Mouse (Mus musculus) olfactory bulb, adult 2 months (tissue): ENCODE measurements around the gene Sncb. TPM values are rescaled to one million over a fixed set of nuclear protein-coding genes. Genes with fewer than 3 reads are reported as not detected.
A peak's percentile ranks its signal among the peaks of the same experiment; 100 is the strongest.
"Not testable (repeated sequence)": the region's sequence is repeated elsewhere in the genome, so short reads cannot be mapped to it uniquely, and the experiment has no call there.

ENCODE experiments used
- H3K27ac ChIP-seq: fragments of 200-500 bp; 2 replicates; pipeline ENCODE4 v1.5.1; 2012; ENCODE audit warnings: low read depth, low read length; ENCODE audit not compliant: insufficient read depth
- H3K4me1 ChIP-seq: fragments of 200-500 bp; 2 replicates; pipeline ENCODE4 v1.6.1; 2012; ENCODE audit warnings: low read length; ENCODE audit not compliant: control insufficient read depth, insufficient read depth
- H3K4me3 ChIP-seq: fragments of 200-500 bp; 2 replicates; pipeline ENCODE4 v1.5.1; 2012; ENCODE audit warnings: mild to moderate bottlenecking, low read depth, low read length, moderate library complexity; ENCODE audit not compliant: insufficient read depth
- CTCF ChIP-seq: fragments of 200-500 bp; IDR thresholded peaks from 2 replicates; pipeline ENCODE4 v1.5.1; 2012; ENCODE audit warnings: low read depth, mild to moderate bottlenecking, low read length, moderate library complexity; ENCODE audit not compliant: insufficient read depth
- POLR2A ChIP-seq: fragments of 200-500 bp; IDR thresholded peaks from 2 replicates; pipeline ENCODE4 v1.6.1; 2012; ENCODE audit warnings: mild to moderate bottlenecking, low read depth, low read length, moderate library complexity; ENCODE audit not compliant: insufficient read depth
- WGBS: fragments of 180-500 bp; shearing (Covaris S2); methylation state at CpG from one replicate; pipeline ENCODE4 v1.1.7; 2018; 5-methylcytosine and 5-hydroxymethylcytosine counted together
- polyA plus RNA-seq: library from polyadenylated mRNA; stranded (reverse); fragments of >200 nt; gene quantifications from 2 replicates; pipeline ENCODE4 v1.2.4, GENCODE M21; 2012; ENCODE audit warnings: low replicate concordance; ENCODE audit not compliant: missing spikeins, insufficient read depth, insufficient read length

Gene Sncb
- polyA plus RNA-seq, 1 experiment = not detected

- 4% methylated on average over 48 of the region's 49 CpGs for WGBS
- H3K4me3 ChIP-seq = peak within 1 kb of the TSS; percentile 47
- H3K4me1 ChIP-seq = peaks cover 16% of the 10 kb centered on the region
- no peak for TF ChIP-seq POLR2A
- TF ChIP-seq CTCF = no peak
- no peak within 1 kb of the TSS for H3K27ac ChIP-seq
Measured at GRCm38 (mm10) chr13:54788740-54789560, 22.6 kb upstream of the Sncb start, which contains the start of gene Tspan17. Tspan17 (plus strand) TSS chr13:54789377.

- H3K4me3 ChIP-seq, H3K27ac ChIP-seq: not testable (repeated sequence)
- 48% methylated on average over 2 of the region's 2 CpGs for WGBS
Measured at GRCm38 (mm10) chr13:54787591-54787990, 21.2 kb upstream of the Sncb start.

GRCm38 (mm10) chr13:54783698-54784097 is 17.3 kb upstream of the Sncb start, which contains the start of gene Eif4e1b:
Eif4e1b (plus strand) TSS chr13:54783998.
- Histone ChIP-seq H3K4me1 (peaks cover 7% of the 10 kb centered on the region; the same call in 1 of the 2 replicates), H3K27ac (no peak within 1 kb of the TSS), H3K4me3 (no peak within 1 kb of the TSS)
- WGBS = 95% methylated on average over 4 of the region's 4 CpGs
- TF ChIP-seq POLR2A (no peak), CTCF (no peak)

More at GRCm38 (mm10) chr13:54787591-54787990, 21.2 kb upstream of the Sncb start:
- peaks cover 16% of the 10 kb centered on the region for H3K4me1 ChIP-seq

GRCm38 (mm10) chr13:54783235-54783634 is 16.8 kb upstream of the Sncb start:
- Histone ChIP-seq H3K27ac (no peak overlapping the region), H3K4me3 (no peak overlapping the region), H3K4me1 (peaks cover 6% of the 10 kb centered on the region; the same call in 1 of the 2 replicates)
- 88% methylated on average over 2 of the region's 2 CpGs for WGBS
- TF ChIP-seq CTCF (no peak), POLR2A (no peak)

- peaks cover 6% of the 10 kb centered on the region; the same call in 1 of the 2 replicates for H3K4me1 ChIP-seq
- WGBS = 90% methylated on average over 3 of the region's 3 CpGs
- no peak overlapping the region for H3K27ac ChIP-seq
- TF ChIP-seq CTCF (no peak), POLR2A (no peak)
- no peak overlapping the region for H3K4me3 ChIP-seq
Measured at GRCm38 (mm10) chr13:54781086-54781485, 14.7 kb upstream of the Sncb start.

- WGBS = 69% methylated on average over 3 of the region's 3 CpGs
- H3K27ac ChIP-seq = no peak overlapping the region
Measured at GRCm38 (mm10) chr13:54780592-54780991, 14.2 kb upstream of the Sncb start.

GRCm38 (mm10) chr13:54767012-54767411 is 617 bp upstream of the Sncb start:
- no peak for TF ChIP-seq CTCF
- TF ChIP-seq POLR2A = no peak
- peaks cover 9% of the 10 kb centered on the region for H3K4me1 ChIP-seq
- no peak overlapping the region for H3K27ac ChIP-seq
- 87% methylated on average over 4 of the region's 4 CpGs for WGBS
- H3K4me3 ChIP-seq = peak overlapping the region; percentile 67

More at GRCm38 (mm10) chr13:54780592-54780991, 14.2 kb upstream of the Sncb start:
- no peak for TF ChIP-seq POLR2A
- no peak for TF ChIP-seq CTCF
- H3K4me3 ChIP-seq = no peak overlapping the region
- H3K4me1 ChIP-seq = peaks cover 6% of the 10 kb centered on the region; the same call in 1 of the 2 replicates

GRCm38 (mm10) chr13:54765281-54766191 is 859 bp downstream of the Sncb start:
- H3K4me1 ChIP-seq = peaks cover 18% of the 10 kb centered on the region
- peak overlapping the region; percentile 67 for H3K4me3 ChIP-seq
- TF ChIP-seq CTCF (no peak), POLR2A (no peak)
- H3K27ac ChIP-seq = peak overlapping the region; percentile 75
- WGBS = 13% methylated on average over 44 of the region's 44 CpGs

GRCm38 (mm10) chr13:54760906-54761305 is 5.5 kb downstream of the Sncb start:
- peak overlapping the region; percentile 66 for H3K27ac ChIP-seq
- TF ChIP-seq CTCF = no peak
- no peak for TF ChIP-seq POLR2A
- peaks cover 43% of the 10 kb centered on the region for H3K4me1 ChIP-seq
- H3K4me3 ChIP-seq = no peak overlapping the region
- 63% methylated on average over 7 of the region's 7 CpGs for WGBS
